Mouse (Mus musculus): ENCODE measurements at regions not wholly inside any gene's neighbourhood (a gene's known extent, or its start where the extent isn't known, plus 50 kb on each side); places are given as distances from the start of the nearest gene placed in this dataset.
A peak's percentile ranks its signal among the peaks of the same experiment; 100 is the strongest.

DNA sequence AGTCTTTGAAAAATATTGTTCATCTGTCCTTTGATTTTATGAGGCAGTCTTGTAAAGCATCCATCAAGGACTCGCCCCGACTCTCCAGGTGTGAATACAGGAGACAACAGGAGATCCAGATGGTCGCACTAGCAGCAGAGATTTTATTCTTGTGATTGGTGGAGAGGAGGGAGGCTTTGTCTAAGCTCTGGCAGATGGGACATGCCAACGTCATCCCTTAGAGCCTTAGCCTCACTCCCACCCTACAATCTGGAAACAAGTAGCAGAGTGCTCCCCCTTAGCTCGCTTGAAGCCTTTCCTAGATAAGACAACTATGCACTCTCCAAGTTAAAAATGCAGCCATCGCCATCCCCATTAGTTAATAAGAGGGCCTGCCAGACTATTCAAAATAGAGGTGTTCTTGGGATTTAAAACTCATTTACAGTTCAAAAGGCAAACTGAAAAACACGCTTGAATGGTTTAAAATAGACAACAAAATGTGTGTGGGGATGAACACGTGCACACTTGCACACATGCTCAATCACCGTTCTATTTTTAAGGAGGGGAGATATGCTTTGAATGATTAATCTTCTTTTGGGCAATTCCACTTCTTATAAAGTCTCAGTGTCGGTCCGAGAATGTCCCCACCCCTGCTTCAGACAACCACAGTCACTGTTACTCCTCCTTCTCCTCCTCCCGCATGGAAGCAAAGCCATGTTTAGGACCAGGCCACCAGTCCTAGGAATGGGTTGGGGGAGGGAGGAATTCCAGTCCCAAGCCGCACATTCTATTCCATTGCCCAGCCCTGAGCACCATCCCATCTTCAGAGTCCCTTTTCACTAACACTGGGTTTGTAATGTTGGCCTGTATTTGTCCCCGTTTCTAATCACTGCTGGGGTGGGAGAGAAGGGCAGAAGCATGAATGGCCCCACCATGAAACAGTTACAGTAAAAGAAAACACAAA is 61.5 kb upstream of the Egln3 start:
- DNase-seq: peak; percentile 43

GRCm38 (mm10) chr12:54264418-54264733 is 60.7 kb upstream of the Egln3 start:
- DNase-seq: no peak

DNA sequence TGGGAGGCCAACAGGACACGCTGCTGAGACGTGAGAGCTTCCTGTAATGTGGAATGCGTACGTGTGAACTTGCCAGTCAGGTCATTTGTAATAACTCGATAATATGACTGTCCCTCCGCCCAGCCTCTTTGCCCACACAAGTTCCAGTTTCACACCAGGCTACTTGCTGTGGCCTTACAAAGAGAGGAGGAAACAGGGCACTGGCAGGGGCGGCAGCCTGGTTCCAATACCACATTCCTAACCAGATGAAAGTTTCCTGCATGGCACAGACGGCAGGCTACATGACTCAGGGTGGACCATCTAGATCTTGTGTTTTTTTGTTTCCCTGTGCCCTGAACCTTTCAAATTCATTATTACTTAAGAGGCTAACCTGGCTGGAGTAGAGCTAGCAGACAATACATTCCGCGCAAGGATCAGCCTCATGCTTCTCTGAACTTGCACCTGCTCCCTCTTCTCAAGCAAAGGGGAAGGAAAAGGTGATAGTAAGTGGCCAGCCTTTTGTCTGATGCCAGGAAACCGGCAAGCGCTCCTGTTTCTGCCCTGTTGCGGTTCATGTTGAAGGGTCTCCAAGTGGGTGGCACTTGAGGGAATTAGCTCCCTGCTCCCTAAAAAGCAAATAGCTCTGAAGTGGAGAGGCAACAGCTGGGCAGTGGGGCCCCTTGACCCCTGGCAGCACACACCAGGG is 60.2 kb upstream of the Egln3 start:
- no peak for DNase-seq

- no peak for DNase-seq
These were observed 58.8 kb upstream of the Egln3 start for GRCm38 (mm10) chr12:54262236-54263005.

- DNase-seq: no peak
These were observed 57.8 kb upstream of the Egln3 start for GRCm38 (mm10) chr12:54261426-54261825.

- peak; percentile 37 for DNase-seq
These were observed 56.8 kb upstream of the Egln3 start for GRCm38 (mm10) chr12:54260502-54260901.

GRCm38 (mm10) chr12:54257776-54258433 is 54.2 kb upstream of the Egln3 start:
- DNase-seq: no peak

GRCm38 (mm10) chr12:54256506-54257128 is 53.0 kb upstream of the Egln3 start:
- no peak for DNase-seq

Data from lung, postnatal 10 days (tissue).